Mouse (Mus musculus): ENCODE measurements around the gene Cers5. TPM values are rescaled to one million over a fixed set of nuclear protein-coding genes. Genes with fewer than 3 reads are reported as not detected.
"Not testable (repeated sequence)": the region's sequence is repeated elsewhere in the genome, so short reads cannot be mapped to it uniquely, and the experiment has no call there.

The Cers5 gene
- polyA plus RNA-seq, 1 experiment from 2014 or later = 78.0 TPM

GRCm38 (mm10) chr15:99733186-99733585, 39.5 kb downstream of the Cers5 start:
- H3K27ac ChIP-seq = no peak overlapping the region
- no peaks in the 10 kb centered on the region for H3K4me1 ChIP-seq
- no peak overlapping the region for H3K4me2 ChIP-seq
- peaks cover 56% of the 10 kb centered on the region for H3K36me3 ChIP-seq
- no peak for ATAC-seq (ENCODE audit: borderline replicate concordance, extremely low read depth, low FRiP score, low TSS enrichment)
- no peaks in the 10 kb centered on the region for H3K9me3 ChIP-seq
- H3K9ac ChIP-seq = no peak overlapping the region
- no peak overlapping the region for H3K4me3 ChIP-seq
- WGBS = 92% methylated on average over 5 of the region's 5 CpGs
- no peaks in the 10 kb centered on the region for H3K27me3 ChIP-seq

- no peak for ATAC-seq (ENCODE audit: borderline replicate concordance, extremely low read depth, low FRiP score, low TSS enrichment)
- no peaks in the 10 kb centered on the region for H3K9me3 ChIP-seq
- no peak overlapping the region for H3K4me3 ChIP-seq
- no peak overlapping the region for H3K27ac ChIP-seq
- H3K9ac ChIP-seq = no peak overlapping the region
- 84% methylated on average over 3 of the region's 3 CpGs for WGBS
- H3K27me3 ChIP-seq = no peaks in the 10 kb centered on the region
- peaks cover 4% of the 10 kb centered on the region; the same call in 1 of the 2 replicates for H3K4me1 ChIP-seq
- no peak overlapping the region for H3K4me2 ChIP-seq
- peaks cover 50% of the 10 kb centered on the region for H3K36me3 ChIP-seq
These were observed 41.0 kb downstream of the Cers5 start for GRCm38 (mm10) chr15:99731678-99732077.

- no peak overlapping the region for H3K9ac ChIP-seq
- no peak for ATAC-seq (ENCODE audit: borderline replicate concordance, extremely low read depth, low FRiP score, low TSS enrichment)
- H3K4me2 ChIP-seq = no peak overlapping the region
- 90% methylated on average over 2 of the region's 2 CpGs for WGBS
- H3K4me3 ChIP-seq = no peak overlapping the region
- peaks cover 46% of the 10 kb centered on the region for H3K36me3 ChIP-seq
- peaks cover 9% of the 10 kb centered on the region; the same call in 1 of the 2 replicates for H3K4me1 ChIP-seq
- no peak overlapping the region for H3K27ac ChIP-seq
- H3K9me3 ChIP-seq = no peaks in the 10 kb centered on the region
- H3K27me3 ChIP-seq = no peaks in the 10 kb centered on the region
These were observed 41.5 kb downstream of the Cers5 start for GRCm38 (mm10) chr15:99731167-99731566.

GRCm38 (mm10) chr15:99729056-99729783, 43.5 kb downstream of the Cers5 start:
- Histone ChIP-seq H3K36me3 (peaks cover 36% of the 10 kb centered on the region), H3K4me1 (peaks cover 17% of the 10 kb centered on the region), H3K27ac (no peak overlapping the region), H3K4me2 (no peak overlapping the region), H3K9ac (no peak overlapping the region), H3K27me3 (no peaks in the 10 kb centered on the region), H3K4me3 (no peak overlapping the region), H3K9me3 (no peaks in the 10 kb centered on the region)
- 96% methylated on average over 3 of the region's 4 CpGs for WGBS
- ATAC-seq (ENCODE audit: borderline replicate concordance, extremely low read depth, low FRiP score, low TSS enrichment) = no peak

- Histone ChIP-seq H3K27ac (no peak overlapping the region), H3K9me3 (no peaks in the 10 kb centered on the region), H3K27me3 (no peaks in the 10 kb centered on the region), H3K4me1 (peaks cover 27% of the 10 kb centered on the region), H3K36me3 (peaks cover 32% of the 10 kb centered on the region), H3K4me2 (no peak overlapping the region), H3K9ac (no peak overlapping the region), H3K4me3 (no peak overlapping the region)
- WGBS = 91% methylated on average over 5 of the region's 5 CpGs
- no peak for ATAC-seq (ENCODE audit: borderline replicate concordance, extremely low read depth, low FRiP score, low TSS enrichment)
These were observed 44.5 kb downstream of the Cers5 start for GRCm38 (mm10) chr15:99728211-99728610.

GRCm38 (mm10) chr15:99727525-99727924, 45.2 kb downstream of the Cers5 start:
- Histone ChIP-seq H3K4me2 (no peak overlapping the region), H3K4me3 (no peak overlapping the region), H3K4me1 (peaks cover 32% of the 10 kb centered on the region), H3K27ac (no peak overlapping the region), H3K27me3 (no peaks in the 10 kb centered on the region), H3K9ac (no peak overlapping the region), H3K9me3 (no peaks in the 10 kb centered on the region), H3K36me3 (peaks cover 27% of the 10 kb centered on the region)
- 91% methylated on average over 12 of the region's 12 CpGs for WGBS
- ATAC-seq (ENCODE audit: borderline replicate concordance, extremely low read depth, low FRiP score, low TSS enrichment) = no peak

- not testable (repeated sequence) for ATAC-seq (ENCODE audit: borderline replicate concordance, extremely low read depth, low FRiP score, low TSS enrichment); H3K27ac ChIP-seq; H3K4me3 ChIP-seq; H3K4me2 ChIP-seq; H3K9ac ChIP-seq; H3K27me3 ChIP-seq; H3K9me3 ChIP-seq
- Histone ChIP-seq H3K4me1 (peaks cover 35% of the 10 kb centered on the region), H3K36me3 (peaks cover 27% of the 10 kb centered on the region)
- 87% methylated on average over 5 of the region's 5 CpGs for WGBS
These were observed 45.6 kb downstream of the Cers5 start for GRCm38 (mm10) chr15:99727039-99727438.

- no peaks in the 10 kb centered on the region for H3K9me3 ChIP-seq
- H3K4me3 ChIP-seq = peak overlapping the region; percentile 82
- ATAC-seq (ENCODE audit: borderline replicate concordance, extremely low read depth, low FRiP score, low TSS enrichment) = no peak
- H3K4me2 ChIP-seq = peak overlapping the region; percentile 56
- H3K9ac ChIP-seq = peak overlapping the region; percentile 94
- no peaks in the 10 kb centered on the region for H3K27me3 ChIP-seq
- 66% methylated on average over 2 of the region's 2 CpGs for WGBS
- H3K27ac ChIP-seq = no peak overlapping the region
- peaks cover 35% of the 10 kb centered on the region for H3K4me1 ChIP-seq
- H3K36me3 ChIP-seq = peaks cover 27% of the 10 kb centered on the region
These were observed 46.1 kb downstream of the Cers5 start for GRCm38 (mm10) chr15:99726549-99726948.

- Histone ChIP-seq H3K9me3 (no peaks in the 10 kb centered on the region), H3K36me3 (peaks cover 27% of the 10 kb centered on the region), H3K9ac (peak within 1 kb of the TSS; percentile 94), H3K27ac (peak within 1 kb of the TSS; percentile 92), H3K27me3 (no peaks in the 10 kb centered on the region), H3K4me2 (peak within 1 kb of the TSS; percentile 56), H3K4me1 (peaks cover 35% of the 10 kb centered on the region), H3K4me3 (peak within 1 kb of the TSS; percentile 82)
- ATAC-seq (ENCODE audit: borderline replicate concordance, extremely low read depth, low FRiP score, low TSS enrichment) = peak; percentile 93
- under 1% methylated on average over 58 of the region's 68 CpGs for WGBS
These were observed 47.1 kb downstream of the Cers5 start, which contains the start of gene Cox14 for GRCm38 (mm10) chr15:99725341-99726155. TSS of gene Cox14 (plus strand) at chr15:99725618.

- peak overlapping the region; percentile 82 for H3K4me3 ChIP-seq
- 6% methylated on average over 16 of the region's 16 CpGs for WGBS
- H3K9me3 ChIP-seq = no peaks in the 10 kb centered on the region
- H3K36me3 ChIP-seq = peaks cover 21% of the 10 kb centered on the region
- peak overlapping the region; percentile 89 for H3K27ac ChIP-seq
- peak overlapping the region; percentile 56 for H3K4me2 ChIP-seq
- no peaks in the 10 kb centered on the region for H3K27me3 ChIP-seq
- peaks cover 35% of the 10 kb centered on the region for H3K4me1 ChIP-seq
- peak overlapping the region; percentile 21 for H3K9ac ChIP-seq
- peak; percentile 36; the same call in 1 of the 2 replicates for ATAC-seq (ENCODE audit: borderline replicate concordance, extremely low read depth, low FRiP score, low TSS enrichment)
These were observed 48.2 kb downstream of the Cers5 start for GRCm38 (mm10) chr15:99724292-99725021.

GRCm38 (mm10) chr15:99723515-99724291, 49.0 kb downstream of the Cers5 start:
- H3K27me3 ChIP-seq = no peaks in the 10 kb centered on the region
- peak overlapping the region; percentile 21 for H3K9ac ChIP-seq
- peaks cover 13% of the 10 kb centered on the region for H3K36me3 ChIP-seq
- peaks cover 35% of the 10 kb centered on the region for H3K4me1 ChIP-seq
- H3K27ac ChIP-seq = peak overlapping the region; percentile 89
- H3K9me3 ChIP-seq = no peaks in the 10 kb centered on the region
- peak overlapping the region; percentile 56 for H3K4me2 ChIP-seq
- WGBS = 21% methylated on average over 11 of the region's 11 CpGs
- peak overlapping the region; percentile 82; the same call in 1 of the 2 replicates for H3K4me3 ChIP-seq
- ATAC-seq (ENCODE audit: borderline replicate concordance, extremely low read depth, low FRiP score, low TSS enrichment) = no peak

Measured in lung, embryonic 15.5 days (tissue).